Mouse (Mus musculus): ENCODE measurements at regions not wholly inside any gene's neighbourhood (a gene's known extent, or its start where the extent isn't known, plus 50 kb on each side); places are given as distances from the start of the nearest gene placed in this dataset.

GRCm38 (mm10) chr12:47089234-47089633 is 270.5 kb upstream of the Nova1 start:
- H3K27ac ChIP-seq (ENCODE audit: insufficient read depth, low read length): no peak overlapping the region
- no peak overlapping the region for H3K4me3 ChIP-seq (ENCODE audit: insufficient read depth, low read length)
- H3K4me1 ChIP-seq (ENCODE audit: control insufficient read depth, insufficient read depth, low read length): no peaks in the 10 kb centered on the region
- no peak for TF ChIP-seq POLR2A (IDR thresholded peaks at IDR 0.05; ENCODE audit: low read depth, low read length)
- TF ChIP-seq CTCF (IDR thresholded peaks at IDR 0.05; ENCODE audit: borderline replicate concordance, insufficient read depth, low read length): no peak

GRCm38 (mm10) chr12:47074961-47075360 is 256.2 kb upstream of the Nova1 start:
- TF ChIP-seq CTCF (IDR thresholded peaks at IDR 0.05; ENCODE audit: borderline replicate concordance, insufficient read depth, low read length): no peak
- TF ChIP-seq POLR2A (IDR thresholded peaks at IDR 0.05; ENCODE audit: low read depth, low read length): no peak
- H3K4me3 ChIP-seq (ENCODE audit: insufficient read depth, low read length): no peak overlapping the region
- no peaks in the 10 kb centered on the region for H3K4me1 ChIP-seq (ENCODE audit: control insufficient read depth, insufficient read depth, low read length)
- H3K27ac ChIP-seq (ENCODE audit: insufficient read depth, low read length): no peak overlapping the region

GRCm38 (mm10) chr12:47052474-47052873 is 233.7 kb upstream of the Nova1 start:
- H3K4me3 ChIP-seq (ENCODE audit: insufficient read depth, low read length): no peak overlapping the region
- no peaks in the 10 kb centered on the region for H3K4me1 ChIP-seq (ENCODE audit: control insufficient read depth, insufficient read depth, low read length)
- no peak overlapping the region for H3K27ac ChIP-seq (ENCODE audit: insufficient read depth, low read length)
- TF ChIP-seq CTCF (IDR thresholded peaks at IDR 0.05; ENCODE audit: borderline replicate concordance, insufficient read depth, low read length) (no peak), POLR2A (IDR thresholded peaks at IDR 0.05; ENCODE audit: low read depth, low read length) (no peak)

GRCm38 (mm10) chr12:47020810-47021348 is 202.2 kb upstream of the Nova1 start:
- no peak overlapping the region for H3K27ac ChIP-seq (ENCODE audit: insufficient read depth, low read length)
- H3K4me1 ChIP-seq (ENCODE audit: control insufficient read depth, insufficient read depth, low read length): no peaks in the 10 kb centered on the region
- no peak overlapping the region for H3K4me3 ChIP-seq (ENCODE audit: insufficient read depth, low read length)
- TF ChIP-seq POLR2A (IDR thresholded peaks at IDR 0.05; ENCODE audit: low read depth, low read length): no peak
- no peak for TF ChIP-seq CTCF (IDR thresholded peaks at IDR 0.05; ENCODE audit: borderline replicate concordance, insufficient read depth, low read length)

- Histone ChIP-seq H3K4me1 (ENCODE audit: control insufficient read depth, insufficient read depth, low read length) (peaks cover 2% of the 10 kb centered on the region; the same call in 1 of the 2 replicates), H3K27ac (ENCODE audit: insufficient read depth, low read length) (no peak overlapping the region), H3K4me3 (ENCODE audit: insufficient read depth, low read length) (no peak overlapping the region)
- TF ChIP-seq POLR2A (IDR thresholded peaks at IDR 0.05; ENCODE audit: low read depth, low read length) (no peak), CTCF (IDR thresholded peaks at IDR 0.05; ENCODE audit: borderline replicate concordance, insufficient read depth, low read length) (no peak)
These were observed 173.6 kb upstream of the Nova1 start for GRCm38 (mm10) chr12:46992343-46992742.

- Histone ChIP-seq H3K27ac (ENCODE audit: insufficient read depth, low read length) (no peak overlapping the region), H3K4me1 (ENCODE audit: control insufficient read depth, insufficient read depth, low read length) (peaks cover 2% of the 10 kb centered on the region; the same call in 1 of the 2 replicates), H3K4me3 (ENCODE audit: insufficient read depth, low read length) (no peak overlapping the region)
- no peak for TF ChIP-seq CTCF (IDR thresholded peaks at IDR 0.05; ENCODE audit: borderline replicate concordance, insufficient read depth, low read length)
- no peak for TF ChIP-seq POLR2A (IDR thresholded peaks at IDR 0.05; ENCODE audit: low read depth, low read length)
These were observed 170.2 kb upstream of the Nova1 start for GRCm38 (mm10) chr12:46988972-46989371.

- H3K4me3 ChIP-seq (ENCODE audit: insufficient read depth, low read length): no peak overlapping the region
- no peaks in the 10 kb centered on the region for H3K4me1 ChIP-seq (ENCODE audit: control insufficient read depth, insufficient read depth, low read length)
- H3K27ac ChIP-seq (ENCODE audit: insufficient read depth, low read length): no peak overlapping the region
- no peak for TF ChIP-seq POLR2A (IDR thresholded peaks at IDR 0.05; ENCODE audit: low read depth, low read length)
- no peak for TF ChIP-seq CTCF (IDR thresholded peaks at IDR 0.05; ENCODE audit: borderline replicate concordance, insufficient read depth, low read length)
These were observed 131.6 kb upstream of the Nova1 start for GRCm38 (mm10) chr12:46950223-46950779.

GRCm38 (mm10) chr12:46945707-46946106 is 127.0 kb upstream of the Nova1 start:
- no peaks in the 10 kb centered on the region for H3K4me1 ChIP-seq (ENCODE audit: control insufficient read depth, insufficient read depth, low read length)
- H3K4me3 ChIP-seq (ENCODE audit: insufficient read depth, low read length): no peak overlapping the region
- no peak overlapping the region for H3K27ac ChIP-seq (ENCODE audit: insufficient read depth, low read length)
- TF ChIP-seq POLR2A (IDR thresholded peaks at IDR 0.05; ENCODE audit: low read depth, low read length): no peak
- TF ChIP-seq CTCF (IDR thresholded peaks at IDR 0.05; ENCODE audit: borderline replicate concordance, insufficient read depth, low read length): no peak

GRCm38 (mm10) chr12:46931086-46931485 is 112.4 kb upstream of the Nova1 start:
- Histone ChIP-seq H3K4me3 (ENCODE audit: insufficient read depth, low read length) (no peak overlapping the region), H3K4me1 (ENCODE audit: control insufficient read depth, insufficient read depth, low read length) (no peaks in the 10 kb centered on the region), H3K27ac (ENCODE audit: insufficient read depth, low read length) (no peak overlapping the region)
- TF ChIP-seq POLR2A (IDR thresholded peaks at IDR 0.05; ENCODE audit: low read depth, low read length) (no peak), CTCF (IDR thresholded peaks at IDR 0.05; ENCODE audit: borderline replicate concordance, insufficient read depth, low read length) (no peak)

GRCm38 (mm10) chr12:46917286-46917685 is 98.6 kb upstream of the Nova1 start:
- Histone ChIP-seq H3K4me1 (ENCODE audit: control insufficient read depth, insufficient read depth, low read length) (no peaks in the 10 kb centered on the region), H3K27ac (ENCODE audit: insufficient read depth, low read length) (no peak overlapping the region), H3K4me3 (ENCODE audit: insufficient read depth, low read length) (no peak overlapping the region)
- TF ChIP-seq CTCF (IDR thresholded peaks at IDR 0.05; ENCODE audit: borderline replicate concordance, insufficient read depth, low read length) (no peak), POLR2A (IDR thresholded peaks at IDR 0.05; ENCODE audit: low read depth, low read length) (no peak)
